Mouse (Mus musculus) frontal cortex, postnatal 10 days (tissue): ENCODE results near the gene Wbp1.
A peak's percentile ranks its signal among the peaks of the same experiment; 100 is the strongest.
"Not testable (repeated sequence)": the region's sequence is repeated elsewhere in the genome, so short reads cannot be mapped to it uniquely, and the experiment has no call there.

Source experiments
- DNase-seq, 2 experiments: peaks; one replicate each; pipeline ENCODE4 v3.0.0; 2022; ENCODE audit warnings: low spot score in 2 of 2, mixed read lengths in 1 of 2

Gene Wbp1

GRCm38 (mm10) chr6:83120930-83121862 lies at the start of gene Wbp1:
Wbp1 (minus strand) TSS chr6:83121559.
- peak; percentile 95 to 98 for DNase-seq

GRCm38 (mm10) chr6:83171063-83171462 lies 49.7 kb upstream of the Wbp1 start:
- DNase-seq = no peak

DNA sequence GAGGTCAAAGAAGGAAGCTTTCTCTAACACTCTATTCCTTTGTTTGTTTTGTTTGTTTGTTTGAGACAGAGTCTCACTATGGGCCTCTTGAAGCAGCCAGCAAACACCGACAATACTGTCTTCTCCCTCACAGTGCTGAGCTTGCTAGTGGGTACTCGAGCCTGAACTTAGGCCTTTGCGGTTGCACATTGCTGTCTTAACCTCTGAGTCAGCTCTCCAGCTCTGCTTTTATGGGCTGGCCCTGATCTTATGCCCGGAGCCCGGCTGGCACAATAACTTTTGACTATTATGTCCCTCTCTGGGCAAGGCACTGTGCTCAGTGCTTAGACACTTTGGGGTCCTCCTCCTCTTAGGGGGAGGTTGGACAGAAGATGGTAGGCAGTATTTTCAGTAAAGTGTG lies 48.5 kb upstream of the Wbp1 start:
- no peak for DNase-seq

GRCm38 (mm10) chr6:83166243-83166630 lies 44.9 kb upstream of the Wbp1 start:
- no peak for DNase-seq

DNA sequence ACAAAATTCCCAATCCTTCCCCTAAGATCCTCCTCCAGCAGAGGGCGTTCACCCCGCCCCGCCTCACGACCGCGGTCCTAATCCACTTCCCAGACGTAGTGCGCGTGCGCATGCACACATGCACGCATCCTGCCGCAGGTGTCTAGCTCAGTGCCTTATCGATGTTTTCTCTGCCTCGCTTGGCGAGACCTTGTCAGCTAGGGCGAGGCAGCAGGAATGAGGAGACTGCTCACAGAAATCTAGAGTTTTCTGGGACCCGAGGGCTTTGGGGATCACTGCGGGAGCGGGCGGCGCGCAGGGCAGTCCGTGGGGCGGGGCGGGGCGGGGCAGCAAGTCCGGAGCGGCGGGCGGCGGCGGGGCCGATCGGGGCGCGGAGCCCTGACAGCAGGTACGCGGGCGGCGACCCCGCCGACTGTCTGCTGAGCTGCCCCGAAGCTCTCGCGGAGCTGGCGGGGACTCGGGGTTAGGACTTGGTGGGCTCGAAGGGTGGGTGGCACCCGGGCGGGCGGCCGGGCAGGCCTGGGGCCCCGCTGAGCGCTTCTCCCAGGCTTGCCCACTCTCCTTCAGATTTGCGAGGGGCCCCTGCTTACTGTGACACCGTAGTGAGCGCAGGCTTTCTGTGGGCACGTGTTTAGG lies 44.4 kb upstream of the Wbp1 start, which contains the start of gene Dctn1:
Gene Dctn1, plus strand, starts transcription at position 314 of the 636 bp plus-strand sequence.
- DNase-seq = peak; percentile 83 to 91

- no peak for DNase-seq
Observed at GRCm38 (mm10) chr6:83165026-83165606, 43.8 kb upstream of the Wbp1 start.

DNA sequence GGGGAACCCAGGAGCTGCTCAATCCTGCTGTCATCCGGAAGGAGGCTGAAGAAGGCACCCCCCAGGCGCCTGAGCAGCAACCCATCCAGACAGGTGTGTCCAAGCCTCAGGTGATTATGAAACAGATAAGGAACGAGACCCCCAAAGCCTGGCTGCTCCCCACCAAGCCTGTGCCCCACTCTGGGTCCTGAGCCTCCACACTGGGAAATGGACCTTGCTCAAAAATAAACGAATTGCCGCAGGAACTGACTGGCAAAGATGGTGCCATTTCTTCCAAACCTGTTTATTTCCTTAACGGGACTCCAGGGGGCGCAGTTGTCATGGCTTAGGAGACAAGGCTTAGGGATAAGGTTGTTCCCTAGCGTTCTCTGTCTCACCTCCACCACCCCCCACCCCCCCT lies 41.3 kb upstream of the Wbp1 start:
- DNase-seq = no peak

GRCm38 (mm10) chr6:83161921-83162641 lies 40.7 kb upstream of the Wbp1 start:
- DNase-seq = no peak

- DNase-seq = no peak
Observed at GRCm38 (mm10) chr6:83161442-83161841, 40.1 kb upstream of the Wbp1 start.

- not testable (repeated sequence) for DNase-seq
Observed at GRCm38 (mm10) chr6:83159456-83159855, 38.1 kb upstream of the Wbp1 start.

- peak; percentile 74 to 81 for DNase-seq
Observed at GRCm38 (mm10) chr6:83156259-83156684, 34.9 kb upstream of the Wbp1 start, which contains the start of the genes Wdr54 and 1700003E16Rik. Wdr54 (minus strand) TSS chr6:83156397. 1700003E16Rik (plus strand) TSS chr6:83156404.

DNA sequence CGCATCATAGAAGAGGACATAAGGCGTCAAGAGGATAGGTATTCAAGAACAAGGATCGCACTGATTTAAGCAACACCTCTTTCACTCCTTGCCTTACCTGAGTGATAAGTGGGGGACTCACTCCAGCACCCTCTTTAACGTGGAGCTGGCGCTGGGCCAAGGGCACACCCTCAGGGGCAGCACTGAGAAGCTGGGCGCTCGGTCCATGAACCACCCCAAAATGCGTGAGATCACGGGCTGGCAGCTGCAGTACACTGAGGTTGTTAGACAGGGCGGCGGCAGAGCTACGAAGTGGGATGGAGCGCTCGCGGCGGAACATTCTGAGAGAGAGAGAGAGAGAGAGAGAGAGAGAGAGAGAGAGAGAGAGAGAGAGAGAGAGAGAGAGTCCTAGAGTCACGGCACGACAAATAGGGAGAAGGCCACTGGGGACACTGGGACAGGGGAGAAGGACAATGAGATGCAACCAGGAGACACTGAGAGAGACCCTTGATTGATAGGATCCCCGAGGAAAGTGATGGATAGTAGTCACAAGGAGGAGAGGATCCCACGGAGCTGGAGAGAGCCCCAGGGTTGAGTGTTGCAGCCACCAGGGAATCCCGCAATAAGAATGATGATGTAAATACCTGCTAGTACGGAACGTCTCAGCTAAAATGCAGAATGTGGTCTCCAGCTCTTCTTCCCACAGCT lies 34.3 kb upstream of the Wbp1 start:
- DNase-seq = peak in 1 of 2 experiments; percentile 46

- DNase-seq = no peak
Observed at GRCm38 (mm10) chr6:83153485-83153884, 32.1 kb upstream of the Wbp1 start.

GRCm38 (mm10) chr6:83153038-83153437 lies 31.7 kb upstream of the Wbp1 start:
- no peak for DNase-seq

DNA sequence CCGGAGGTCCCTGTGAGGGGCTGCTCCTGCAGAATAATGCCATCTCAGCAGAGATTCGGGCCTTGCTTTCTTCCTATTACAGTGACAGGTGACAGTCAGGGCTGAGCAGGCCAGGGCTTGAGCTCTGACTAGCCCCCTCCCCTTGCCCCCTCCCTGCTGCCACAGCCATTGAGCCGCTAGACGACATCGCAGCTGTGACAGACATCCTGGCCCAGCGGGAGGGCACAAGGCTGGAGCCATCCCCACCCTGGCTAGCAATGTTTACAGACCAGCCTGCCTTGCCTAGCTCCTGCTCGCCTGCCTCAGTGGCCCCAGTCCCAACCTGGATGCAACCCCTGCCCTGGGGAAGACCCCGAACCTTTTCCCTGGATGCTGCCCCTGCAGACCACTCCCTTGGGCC lies 30.4 kb upstream of the Wbp1 start:
- no peak for DNase-seq

GRCm38 (mm10) chr6:83147280-83147679 lies 25.9 kb upstream of the Wbp1 start:
- DNase-seq = no peak

- no peak for DNase-seq
Observed at GRCm38 (mm10) chr6:83145805-83146204, 24.4 kb upstream of the Wbp1 start.

- DNase-seq = no peak
Observed at GRCm38 (mm10) chr6:83145209-83145608, 23.9 kb upstream of the Wbp1 start.

DNA sequence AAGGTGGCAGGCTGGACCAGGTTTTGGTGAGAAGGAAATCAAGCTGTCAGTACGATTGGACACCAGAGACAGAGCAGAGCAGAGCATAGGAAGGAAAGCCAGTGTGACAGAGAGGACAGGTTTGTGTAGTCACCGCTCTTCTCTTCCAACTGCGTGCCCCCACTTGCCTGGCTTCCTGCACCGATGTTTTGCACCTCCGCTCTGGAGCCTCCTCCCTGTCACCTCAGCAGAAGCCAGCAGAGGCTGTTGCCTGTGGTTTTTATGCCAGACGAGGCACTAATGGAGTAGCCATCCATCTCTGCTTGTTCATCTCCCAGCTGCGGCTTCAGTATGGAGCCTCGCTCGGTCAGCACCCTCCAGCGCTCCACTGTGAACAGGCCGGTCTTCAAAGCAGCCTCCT lies 21.5 kb upstream of the Wbp1 start:
- DNase-seq = no peak

DNA sequence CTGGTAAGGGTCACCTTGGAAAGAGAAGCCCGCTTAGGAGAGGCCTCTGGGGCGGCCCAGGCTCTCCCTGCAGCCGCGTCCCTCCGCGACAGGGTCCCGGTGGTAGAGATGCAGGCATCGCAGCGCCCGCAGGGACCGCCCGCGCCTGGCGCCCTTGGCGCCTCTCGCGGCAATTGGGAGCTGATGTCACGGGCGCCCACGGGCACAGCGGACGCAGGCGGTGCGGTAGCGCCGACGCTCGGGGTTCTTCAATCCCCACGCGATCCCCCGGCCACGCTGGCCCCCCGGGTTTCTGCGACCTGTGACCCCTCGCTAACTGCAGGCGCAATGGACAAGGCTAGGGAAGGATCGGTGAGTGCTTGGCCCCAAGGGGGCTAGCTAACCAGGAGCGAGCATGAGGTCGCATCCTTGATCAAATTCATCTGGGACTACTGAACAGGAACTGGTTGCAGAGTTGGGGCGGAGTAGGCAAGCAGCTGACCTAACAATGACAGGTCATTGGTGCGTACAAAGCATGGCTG lies 20.9 kb upstream of the Wbp1 start:
- DNase-seq = peak in 1 of 2 experiments; percentile 40

DNA sequence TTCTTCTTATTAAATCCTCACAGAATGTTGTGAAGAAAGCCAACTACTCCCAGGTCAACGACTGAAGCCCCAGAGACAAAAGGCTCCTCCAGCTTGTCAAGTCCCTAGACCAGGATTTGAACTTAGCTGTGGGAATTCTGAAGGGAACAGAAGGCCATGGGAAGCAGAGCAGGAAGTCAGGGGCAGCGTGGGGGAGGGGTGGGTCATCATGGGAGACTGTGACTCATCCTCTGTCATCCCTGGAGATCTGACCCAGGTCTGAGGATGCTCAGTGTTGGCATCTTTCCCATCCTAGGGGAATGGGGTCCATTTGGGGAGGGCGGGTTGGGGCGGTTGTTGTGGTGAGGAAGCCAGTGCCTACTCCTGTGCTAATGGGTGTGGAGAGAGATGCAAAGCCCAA lies 20.3 kb upstream of the Wbp1 start:
- DNase-seq = no peak
